ENCODE assay signal across 8 mouse cellular contexts in genomic region chrX:47912904-47913542, GRCm38 (mm10). TPM values are rescaled to one million over a fixed set of nuclear protein-coding genes. Genes with fewer than 3 reads are reported as not detected.
A peak's percentile ranks its signal among the peaks of the same experiment; 100 is the strongest.
DNase-seq lines count a peak whose midpoint lies in the region; ATAC-seq and TF ChIP-seq lines count a peak whose summit lies in the region.

No protein-coding gene starts in this region.

- intact Hi-C loops in gastrocnemius, adult 2 months (cut with DNase I) = no loop called here
- intact Hi-C loops in left cerebral cortex, postnatal 25 days (cut with DNase I) = no loop called here

- peak; percentile 23 for DNase-seq in gastrocnemius, adult 2 months
- no peak for DNase-seq in gastrocnemius, postnatal 10 days
- DNase-seq in adrenal gland, postnatal 14 days = peak; percentile 15
- no peak for DNase-seq in forebrain, embryonic 14.5 days (ENCODE audit: low spot score)
- peak; percentile 13 for DNase-seq in kidney, adult 18-20 months
- DNase-seq in splenic B cell, adult 2 months (ENCODE audit: low read depth, low spot score) = peak; percentile 1
- no peak for DNase-seq in left cerebral cortex, postnatal 25 days (ENCODE audit: low spot score in 2 of 2)

- no peaks in the 10 kb centered on the region for H3K9me3 ChIP-seq in forebrain, embryonic 14.5 days (replicated peaks; ENCODE audit: control insufficient read depth, low read length)
- no peaks in the 10 kb centered on the region for H3K9me3 ChIP-seq in lung, embryonic 16.5 days (ENCODE audit: control insufficient read depth, low read length)

- H3K4me1 ChIP-seq in forebrain, embryonic 14.5 days (ENCODE audit: control insufficient read depth, insufficient read depth, low read length) = 0 out of 2 replicates have a peak, but pooled peaks cover 3% of the 10 kb centered on the region
- peaks cover 5% of the 10 kb centered on the region; the same call in 1 of the 2 replicates for H3K4me1 ChIP-seq in lung, embryonic 16.5 days (replicated peaks; ENCODE audit: control insufficient read depth, insufficient read depth, low read length)

- ATAC-seq in forebrain, embryonic 14.5 days = no peak; the same call in 1 of the 2 replicates
- ATAC-seq in lung, embryonic 16.5 days (ENCODE audit: low read depth) = peak; percentile 53

- H3K4me2 ChIP-seq in forebrain, embryonic 14.5 days (ENCODE audit: low read length) = peak overlapping the region; percentile 44
- peak overlapping the region; percentile 63 for H3K4me2 ChIP-seq in lung, embryonic 16.5 days (ENCODE audit: low read depth, low read length)

- peak overlapping the region; percentile 89 for H3K4me3 ChIP-seq in gastrocnemius, adult 2 months
- peak overlapping the region; percentile 56 for H3K4me3 ChIP-seq in forebrain, embryonic 14.5 days (ENCODE audit: low read depth, low read length)
- H3K4me3 ChIP-seq in lung, embryonic 16.5 days (ENCODE audit: low read length) = peak overlapping the region; percentile 74

- no peak for TF ChIP-seq CTCF in gastrocnemius, adult 2 months (IDR thresholded peaks at IDR 0.05)

- peak overlapping the region; percentile 95 for H3K27ac ChIP-seq in gastrocnemius, adult 2 months
- no peak overlapping the region for H3K27ac ChIP-seq in forebrain, embryonic 14.5 days (ENCODE audit: low read depth, low read length)
- peak overlapping the region; percentile 52 for H3K27ac ChIP-seq in lung, embryonic 16.5 days (ENCODE audit: low read length)

- WGBS in forebrain, embryonic 14.5 days = 33% methylated on average over 8 of the region's 8 CpGs
- WGBS in lung, embryonic 16.5 days = 18% methylated on average over 8 of the region's 8 CpGs

- H3K9ac ChIP-seq in forebrain, embryonic 14.5 days (ENCODE audit: low read length) = peak overlapping the region; percentile 84; the same call in 1 of the 2 replicates
- peak overlapping the region; percentile 85 for H3K9ac ChIP-seq in lung, embryonic 16.5 days (ENCODE audit: low read length)

- 0 out of 2 replicates have a peak, but pooled peaks cover 6% of the 10 kb centered on the region for H3K36me3 ChIP-seq in forebrain, embryonic 14.5 days (ENCODE audit: control insufficient read depth, insufficient read depth, low read length)
- no peaks in the 10 kb centered on the region for H3K36me3 ChIP-seq in lung, embryonic 16.5 days (ENCODE audit: control insufficient read depth, insufficient read depth, low read length)
- H3K36me3 ChIP-seq in splenic B cell, adult 2 months (ENCODE audit: control insufficient read depth, insufficient read depth, low read length, poor library complexity, severe bottlenecking) = no peaks in the 10 kb centered on the region

- no peaks in the 10 kb centered on the region for H3K27me3 ChIP-seq in forebrain, embryonic 14.5 days (replicated peaks; ENCODE audit: control insufficient read depth, insufficient read depth, low read length)
- H3K27me3 ChIP-seq in lung, embryonic 16.5 days (ENCODE audit: control insufficient read depth, insufficient read depth, low read depth, low read length) = no peaks in the 10 kb centered on the region
- no peaks in the 10 kb centered on the region for H3K27me3 ChIP-seq in splenic B cell, adult 2 months (ENCODE audit: control insufficient read depth, insufficient read depth, low read length, poor library complexity, severe bottlenecking)

RNA-seq across cellular contexts. Expression of gene Ocrl, which starts 0.8 kb away (rescaled TPM):
- 10 to 100 TPM; 12.1 to 17.2 TPM for total RNA-seq in gastrocnemius, adult 2 months (2021)
- 10 to 100 TPM in 1 of 2 experiments, 1 to 10 TPM in 1; 9.8 to 12.1 TPM for total RNA-seq in gastrocnemius, postnatal 10 days (2021)
- total RNA-seq in adrenal gland, postnatal 14 days (2021) = 42.8 and 44.6 TPM in 2 replicates
- polyA plus RNA-seq in forebrain, embryonic 14.5 days (2014; fragmentation: Nextera tagmentation; extraction: Ambion mirVana) = 22.5 and 24.5 TPM in 2 replicates
- 17.9 and 19.8 TPM in 2 replicates for polyA plus RNA-seq in lung, embryonic 16.5 days (2015; fragmentation: Nextera tagmentation; extraction: Ambion mirVana)
- 10 to 100 TPM; 48.5 to 58.4 TPM for total RNA-seq in left cerebral cortex, postnatal 25 days (2021)

RNA-seq across cellular contexts. Expression of gene Smarca1, which starts 20.2 kb away (rescaled TPM):
- 1 to 10 TPM; 2.2 to 3.6 TPM for total RNA-seq in gastrocnemius, adult 2 months (2021)
- 1 to 10 TPM; 3.2 to 5.0 TPM for total RNA-seq in gastrocnemius, postnatal 10 days (2021)
- 36.4 and 38.9 TPM in 2 replicates for total RNA-seq in adrenal gland, postnatal 14 days (2021)
- polyA plus RNA-seq in forebrain, embryonic 14.5 days (2014; fragmentation: Nextera tagmentation; extraction: Ambion mirVana) = 26.2 and 34.3 TPM in 2 replicates
- polyA plus RNA-seq in lung, embryonic 16.5 days (2015; fragmentation: Nextera tagmentation; extraction: Ambion mirVana) = 28.9 and 32.9 TPM in 2 replicates
- 10 to 100 TPM; 40.3 to 43.6 TPM for total RNA-seq in left cerebral cortex, postnatal 25 days (2021)

Comparison
In these comparisons a context has a peak if more than half of its experiments do, and no peak if none do; other contexts are left out.
1. DNase-seq: peak in gastrocnemius, adult 2 months (single experiment), adrenal gland, postnatal 14 days (single experiment), kidney, adult 18-20 months (single experiment) and splenic B cell, adult 2 months (single experiment); none in gastrocnemius, postnatal 10 days (single experiment), forebrain, embryonic 14.5 days (single experiment) and left cerebral cortex, postnatal 25 days (0 of 2).
2. Peak in every context shown above with its lines, with median percentiles within 50 percentile points of each other: H3K4me3 ChIP-seq.